Mouse (Mus musculus) embryonic facial prominence, embryonic 11.5 days (tissue): Measurements from ENCODE around the gene Lilr4b. TPM values are rescaled to one million over a fixed set of nuclear protein-coding genes. Genes with fewer than 3 reads are reported as not detected.
"Not testable (repeated sequence)": the region's sequence is repeated elsewhere in the genome, so short reads cannot be mapped to it uniquely, and the experiment has no call there.

ENCODE experiments used
- ATAC-seq: fragments of 200-750 bp; cut with Nextera tagmentation; replicated peaks from 2 replicates; pipeline ENCODE4 v1.8.0; 2017; ENCODE audit warnings: low read depth; ENCODE audit not compliant: insufficient number of reproducible peaks, low FRiP score, low TSS enrichment
- DNase-seq: peaks from one replicate; pipeline ENCODE4 v3.0.0-alpha.2; 2015; ENCODE audit warnings: low spot score
- H3K27ac ChIP-seq: fragments of 300-500 bp; sonication (generic); replicated peaks from 2 replicates; pipeline ENCODE4 v1.5.1; 2014; ENCODE audit warnings: mild to moderate bottlenecking, low read depth, low read length, control low read depth
- H3K27me3 ChIP-seq: fragments of 300-500 bp; sonication (generic); 2 replicates; pipeline ENCODE4 v1.6.1; 2014; ENCODE audit warnings: mild to moderate bottlenecking, low read length, moderate library complexity, mixed read lengths; ENCODE audit not compliant: control insufficient read depth, insufficient read depth
- H3K36me3 ChIP-seq: fragments of 300-500 bp; sonication (generic); replicated peaks from 2 replicates; pipeline ENCODE4 v1.6.1; 2014; ENCODE audit warnings: low read depth, mild to moderate bottlenecking, low read length, moderate library complexity, mixed read lengths; ENCODE audit not compliant: control insufficient read depth, insufficient read depth
- H3K4me1 ChIP-seq: fragments of 300-500 bp; sonication (generic); 2 replicates; pipeline ENCODE4 v1.6.1; 2014; ENCODE audit warnings: low read length, mixed read lengths; ENCODE audit not compliant: control insufficient read depth, insufficient read depth
- H3K4me2 ChIP-seq: fragments of 300-500 bp; sonication (generic); 2 replicates; pipeline ENCODE4 v1.6.1; 2014; ENCODE audit warnings: low read depth, mild to moderate bottlenecking, control low read depth, low read length, moderate library complexity
- H3K4me3 ChIP-seq: fragments of 300-500 bp; sonication (generic); 2 replicates; pipeline ENCODE4 v1.5.1; 2014; ENCODE audit warnings: low read depth, low read length, control low read depth
- H3K9ac ChIP-seq: fragments of 300-500 bp; sonication (generic); replicated peaks from 2 replicates; pipeline ENCODE4 v1.6.1; 2014; ENCODE audit warnings: mild to moderate bottlenecking, control low read depth, low read length
- H3K9me3 ChIP-seq: fragments of 300-500 bp; sonication (generic); replicated peaks from 2 replicates; pipeline ENCODE4 v1.6.1; 2016; ENCODE audit warnings: mild to moderate bottlenecking, low read length, inconsistent platforms, mixed read lengths; ENCODE audit not compliant: control insufficient read depth
- WGBS: fragments of 180-500 bp; shearing (Covaris S2); extraction: QIAGEN DNeasy Blood & Tissue Kit; methylation state at CpG from one replicate; pipeline ENCODE4 v1.1.7; 2014; 5-methylcytosine and 5-hydroxymethylcytosine counted together
- polyA plus RNA-seq: library from polyadenylated mRNA; unstranded; fragments of >200 nt; fragmentation: Nextera tagmentation; extraction: Ambion mirVana; gene quantifications from 2 replicates; pipeline ENCODE4 v1.2.1, GENCODE M21; 2014

The Lilr4b gene
- polyA plus RNA-seq: 0.06 TPM in 1 of 2 replicates, not detected in the other

DNA sequence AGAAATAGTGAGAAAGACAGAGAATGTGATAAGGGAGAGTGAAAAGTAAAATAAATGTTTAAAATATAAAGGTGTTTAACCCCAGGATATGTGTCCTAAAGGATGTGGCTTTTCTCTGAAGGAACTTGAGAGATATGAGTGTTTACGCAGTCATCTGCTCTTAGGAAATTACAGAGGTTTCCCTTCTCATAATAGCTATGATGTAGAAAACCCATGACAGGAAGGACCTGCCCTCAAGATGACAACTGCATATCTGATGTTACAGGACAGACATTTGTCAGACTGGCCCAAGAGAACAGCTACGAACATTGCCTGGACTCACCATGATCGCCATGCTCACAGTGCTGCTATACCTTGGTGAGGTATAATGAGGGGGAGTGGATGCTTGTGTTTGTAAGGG is at the start of gene Lilr4b, which contains the start of gene Gm49339:
TSS of gene Lilr4b (plus strand) at position 236 of the 400 bp plus-strand sequence.
TSS of gene Gm49339 (plus strand) at position 216 of the 400 bp plus-strand sequence.
- H3K36me3 ChIP-seq, H3K9ac ChIP-seq, H3K9me3 ChIP-seq, H3K4me1 ChIP-seq, H3K4me2 ChIP-seq, DNase-seq, H3K4me3 ChIP-seq, H3K27ac ChIP-seq, H3K27me3 ChIP-seq, ATAC-seq: not testable (repeated sequence)
- 85% methylated on average over 1 of the region's 3 CpGs for WGBS

DNA sequence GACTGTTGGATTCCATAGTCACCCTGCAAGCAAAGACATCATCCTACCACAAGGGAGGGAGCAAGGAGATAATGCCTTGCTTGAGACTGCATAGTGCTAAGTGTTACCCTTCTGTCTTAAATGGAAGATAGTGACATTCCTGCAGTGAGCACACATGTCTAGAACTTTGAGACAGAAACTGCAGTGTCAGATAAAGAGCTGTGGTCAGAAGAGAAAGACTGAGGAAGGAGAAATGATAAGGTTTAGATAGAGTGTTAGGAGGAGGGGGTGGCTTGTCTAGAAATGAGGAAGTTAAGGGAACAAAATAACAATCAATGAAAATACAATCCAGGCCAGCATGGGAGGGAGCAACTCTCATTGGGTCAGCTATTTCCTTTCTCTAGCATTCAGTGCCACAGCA is 47.5 kb upstream of the Lilr4b start:
- Histone ChIP-seq H3K4me3 (no peak overlapping the region), H3K4me2 (no peak overlapping the region), H3K9me3 (no peaks in the 10 kb centered on the region), H3K27ac (no peak overlapping the region), H3K4me1 (no peaks in the 10 kb centered on the region), H3K27me3 (no peaks in the 10 kb centered on the region), H3K9ac (no peak overlapping the region), H3K36me3 (no peaks in the 10 kb centered on the region)
- no peak for ATAC-seq
- DNase-seq: no peak

DNA sequence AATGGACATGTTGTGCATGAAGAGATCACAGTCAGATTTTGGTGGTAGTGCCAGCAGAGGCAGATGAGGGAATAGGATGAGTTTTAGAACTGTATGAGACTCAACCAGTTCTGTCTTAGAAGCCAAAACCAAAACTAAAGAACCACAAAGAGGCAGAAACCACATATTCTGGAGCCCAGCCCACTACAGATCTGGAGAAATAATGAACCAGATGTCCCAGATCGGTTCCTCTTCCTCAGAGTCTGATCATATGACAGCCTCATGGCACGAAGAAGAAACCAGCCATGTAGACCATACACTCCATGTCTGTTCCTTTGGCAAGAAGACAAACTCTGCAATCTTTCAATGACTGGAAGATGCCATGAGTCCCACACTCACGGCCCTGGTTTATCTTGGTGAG is 44.7 kb upstream of the Lilr4b start:
- Histone ChIP-seq H3K27ac (no peak overlapping the region), H3K4me2 (no peak overlapping the region), H3K4me3 (no peak overlapping the region), H3K9ac (no peak overlapping the region), H3K9me3 (no peaks in the 10 kb centered on the region), H3K36me3 (no peaks in the 10 kb centered on the region), H3K27me3 (no peaks in the 10 kb centered on the region), H3K4me1 (no peaks in the 10 kb centered on the region)
- WGBS: 82% methylated on average over 3 of the region's 3 CpGs
- ATAC-seq (no peak), DNase-seq (no peak)

DNA sequence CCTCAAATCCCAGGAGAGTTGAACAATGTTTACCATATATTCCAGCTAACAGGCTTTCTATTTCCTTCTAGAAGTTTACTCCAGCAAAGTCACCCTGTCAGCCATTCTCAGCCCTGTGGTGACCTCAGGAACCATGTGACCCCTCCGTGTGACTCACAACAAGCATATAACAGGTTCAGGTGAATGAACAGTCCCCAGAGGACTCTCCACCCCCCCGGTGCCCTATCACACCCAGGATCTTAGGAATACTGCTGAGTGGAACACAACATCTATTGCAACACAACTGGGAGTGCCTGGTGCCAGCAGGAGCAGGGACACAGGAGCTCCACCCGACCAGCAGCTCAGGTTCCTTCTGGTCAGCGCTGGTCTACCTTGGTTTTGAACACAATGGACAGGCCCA is 28.8 kb upstream of the Lilr4b start:
- 83% methylated on average over 4 of the region's 4 CpGs for WGBS
- no peak overlapping the region for H3K9ac ChIP-seq
- no peak overlapping the region for H3K4me2 ChIP-seq
- H3K27ac ChIP-seq: no peak overlapping the region
- H3K27me3 ChIP-seq: no peaks in the 10 kb centered on the region
- no peaks in the 10 kb centered on the region for H3K9me3 ChIP-seq
- no peak for ATAC-seq
- no peaks in the 10 kb centered on the region for H3K36me3 ChIP-seq
- H3K4me3 ChIP-seq: no peak overlapping the region
- H3K4me1 ChIP-seq: no peaks in the 10 kb centered on the region
- no peak for DNase-seq

GRCm38 (mm10) chr10:51453616-51454298 is 26.7 kb upstream of the Lilr4b start:
- no peak overlapping the region for H3K9ac ChIP-seq
- no peak overlapping the region for H3K4me2 ChIP-seq
- H3K4me3 ChIP-seq: no peak overlapping the region
- no peak overlapping the region for H3K27ac ChIP-seq
- 87% methylated on average over 1 of the region's 1 CpGs for WGBS
- no peaks in the 10 kb centered on the region for H3K36me3 ChIP-seq
- DNase-seq (no peak), ATAC-seq (no peak)
- no peaks in the 10 kb centered on the region for H3K4me1 ChIP-seq
- no peaks in the 10 kb centered on the region for H3K9me3 ChIP-seq
- no peaks in the 10 kb centered on the region for H3K27me3 ChIP-seq

DNA sequence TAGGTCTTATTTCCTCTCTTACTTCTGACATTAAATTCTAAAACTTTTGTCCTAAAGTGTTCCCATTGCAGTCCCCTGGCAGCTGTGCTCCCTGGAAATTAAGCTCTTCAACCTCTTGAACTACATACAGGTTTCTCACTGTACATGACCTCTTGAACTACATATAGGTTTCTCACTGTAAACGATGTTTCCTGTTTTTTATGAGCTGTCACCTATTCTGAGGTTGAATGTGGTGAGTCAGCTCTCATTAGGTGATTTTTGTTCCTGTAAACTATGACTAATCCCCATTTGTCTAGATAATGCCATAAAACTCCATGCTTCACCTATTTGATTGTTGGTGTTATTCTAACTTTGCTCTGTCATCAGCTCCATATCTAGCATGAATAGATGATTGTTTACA is 26.1 kb upstream of the Lilr4b start:
- no peaks in the 10 kb centered on the region for H3K4me1 ChIP-seq
- WGBS: 84% methylated on average over 1 of the region's 1 CpGs

DNA sequence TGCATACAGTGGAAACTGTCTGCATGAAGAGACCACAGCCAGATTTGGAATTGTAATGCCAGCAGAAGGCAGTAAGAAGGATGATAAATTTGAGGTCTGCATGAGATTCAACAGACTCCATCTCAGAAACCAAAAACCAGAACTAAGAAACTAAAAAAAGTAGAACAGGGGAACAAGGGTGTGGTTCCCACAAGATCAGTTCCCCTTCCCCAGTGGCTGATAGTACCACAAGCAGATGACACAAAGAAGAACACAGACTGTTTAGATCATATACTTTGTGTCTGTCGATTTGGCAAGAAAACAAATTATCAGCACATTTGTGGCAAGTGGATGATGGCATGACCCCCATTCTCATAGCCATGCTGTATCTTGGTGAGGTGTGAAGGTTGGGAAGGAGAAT is 24.7 kb upstream of the Lilr4b start:
- ATAC-seq: no peak
- no peaks in the 10 kb centered on the region for H3K36me3 ChIP-seq
- WGBS: 83% methylated on average over 1 of the region's 1 CpGs
- H3K4me3 ChIP-seq: no peak overlapping the region
- no peak overlapping the region for H3K9ac ChIP-seq
- no peak for DNase-seq
- no peaks in the 10 kb centered on the region for H3K27me3 ChIP-seq
- H3K4me2 ChIP-seq: no peak overlapping the region
- H3K9me3 ChIP-seq: no peaks in the 10 kb centered on the region
- H3K27ac ChIP-seq: no peak overlapping the region
- no peaks in the 10 kb centered on the region for H3K4me1 ChIP-seq

More for the DNA sequence above, 26.1 kb upstream of the Lilr4b start:
- Histone ChIP-seq H3K27me3 (no peaks in the 10 kb centered on the region), H3K4me3 (no peak overlapping the region), H3K36me3 (no peaks in the 10 kb centered on the region), H3K9ac (no peak overlapping the region), H3K27ac (no peak overlapping the region), H3K9me3 (no peaks in the 10 kb centered on the region), H3K4me2 (no peak overlapping the region)
- no peak for ATAC-seq
- DNase-seq: no peak

DNA sequence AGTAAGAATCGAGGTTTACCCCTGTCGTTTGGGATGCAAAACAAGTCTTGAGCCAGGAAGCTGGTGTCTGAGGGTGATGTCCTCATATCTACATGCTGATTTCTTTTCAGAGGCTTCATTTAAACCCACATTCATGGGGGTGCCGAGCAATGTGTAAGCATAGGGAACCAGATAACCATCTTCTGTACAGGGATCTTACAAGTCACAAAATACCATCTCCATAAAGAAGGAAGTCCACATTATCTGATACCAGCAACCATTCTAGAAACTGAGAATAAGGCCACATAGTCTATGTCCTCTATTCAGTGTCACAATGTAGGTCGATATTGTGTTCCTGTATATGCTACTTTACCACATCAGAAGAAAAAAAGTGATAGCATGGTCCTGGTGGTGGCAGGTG is 24.1 kb upstream of the Lilr4b start:
- no peak overlapping the region for H3K4me3 ChIP-seq
- no peaks in the 10 kb centered on the region for H3K36me3 ChIP-seq
- H3K9me3 ChIP-seq: no peaks in the 10 kb centered on the region
- H3K27me3 ChIP-seq: no peaks in the 10 kb centered on the region
- no peak for ATAC-seq
- no peak for DNase-seq
- H3K4me1 ChIP-seq: no peaks in the 10 kb centered on the region
- H3K9ac ChIP-seq: no peak overlapping the region
- H3K4me2 ChIP-seq: no peak overlapping the region
- no peak overlapping the region for H3K27ac ChIP-seq
- 77% methylated on average over 4 of the region's 4 CpGs for WGBS
